In the genomic region with DNA sequence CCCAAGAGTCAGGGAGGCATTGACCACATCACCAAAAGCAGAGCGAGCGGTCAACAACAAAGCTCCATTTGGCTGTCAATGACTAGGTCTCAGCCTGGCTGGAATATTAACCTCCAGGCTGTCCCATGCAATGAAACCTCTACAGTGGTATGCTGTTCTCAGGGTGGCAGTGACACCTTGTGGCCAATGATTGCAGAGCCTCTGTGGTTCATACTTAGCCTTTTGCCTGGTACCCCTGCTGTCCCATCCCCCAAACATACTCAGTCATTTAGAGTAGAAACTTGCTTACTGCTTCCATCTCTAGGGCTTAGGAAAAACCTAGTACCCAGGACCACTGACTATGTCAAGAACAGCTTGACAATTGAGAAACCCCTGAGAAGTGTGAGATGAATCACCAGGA, we compare ENCODE assay signal across 8 mouse cellular contexts. TPM values are rescaled to one million over a fixed set of nuclear protein-coding genes. Genes with fewer than 3 reads are reported as not detected.
DNase-seq lines count a peak whose midpoint lies in the region; ATAC-seq and TF ChIP-seq lines count a peak whose summit lies in the region.

No protein-coding gene starts in this region.

- no peak for TF ChIP-seq POLR2A in spleen, adult 2 months (IDR thresholded peaks at IDR 0.05; ENCODE audit: low read depth, low read length)
- no peak for TF ChIP-seq POLR2A in heart, adult 2 months (IDR thresholded peaks at IDR 0.05; ENCODE audit: insufficient read depth, low read depth, low read length)
- TF ChIP-seq POLR2A in limb, embryonic 14.5 days (IDR thresholded peaks at IDR 0.05; ENCODE audit: borderline replicate concordance, extremely low read depth, insufficient read depth, insufficient read length) = no peak

- intact Hi-C loops in heart, adult 2 months (cut with DNase I) = loop anchor here (1.0 to 5.0 kb wide), 7 partner anchors 41 to 339 kb away; a partner anchor contains a TSS

- no peak overlapping the region for H3K4me2 ChIP-seq in limb, embryonic 14.5 days (replicated peaks; ENCODE audit: low read depth, low read length, severe bottlenecking)
- no peak overlapping the region for H3K4me2 ChIP-seq in neural tube, embryonic 11.5 days (ENCODE audit: low read depth)

- no peak overlapping the region for H3K4me3 ChIP-seq in spleen, adult 2 months (ENCODE audit: extremely low read depth, insufficient read depth, insufficient read length)
- H3K4me3 ChIP-seq in heart, adult 2 months = no peak overlapping the region
- no peak overlapping the region for H3K4me3 ChIP-seq in limb, embryonic 14.5 days (replicated peaks; ENCODE audit: low read length)
- no peak overlapping the region for H3K4me3 ChIP-seq in neural tube, embryonic 11.5 days (ENCODE audit: low read depth, low read length)

- H3K79me2 ChIP-seq in heart, adult 2 months (replicated peaks; ENCODE audit: control insufficient read depth, insufficient read depth, low read length) = no peaks in the 10 kb centered on the region

- H3K9me3 ChIP-seq in limb, embryonic 14.5 days (ENCODE audit: control insufficient read depth, low read length) = no peaks in the 10 kb centered on the region
- no peaks in the 10 kb centered on the region for H3K9me3 ChIP-seq in neural tube, embryonic 11.5 days (ENCODE audit: control insufficient read depth, low read length)

- no peak for DNase-seq in spleen, adult 2 months (ENCODE audit: low read depth in 1 of 2, low spot score in 2 of 2)
- no peak for DNase-seq in spleen, postnatal 4 days (ENCODE audit: low spot score in 2 of 2)
- DNase-seq in embryo, embryonic 11 days = peak; percentile 76
- DNase-seq in heart, adult 2 months = peak; percentile 80 to 85
- peak; percentile 41 to 81 for DNase-seq in kidney, adult 8-10 months
- DNase-seq in limb, embryonic 14.5 days (ENCODE audit: low spot score) = peak; percentile 71
- DNase-seq in neural tube, embryonic 11.5 days (ENCODE audit: low spot score) = peak; percentile 74
- peak; percentile 27 for DNase-seq in thymus, postnatal 14 days

- peak; percentile 58; the same call in 1 of the 2 replicates for ATAC-seq in limb, embryonic 14.5 days (ENCODE audit: low FRiP score, low read depth)
- ATAC-seq in neural tube, embryonic 11.5 days (ENCODE audit: insufficient read depth, low FRiP score, low TSS enrichment) = no peak

- no peaks in the 10 kb centered on the region for H3K4me1 ChIP-seq in spleen, adult 2 months (ENCODE audit: control insufficient read depth, insufficient read depth, insufficient read length)
- peaks cover 28% of the 10 kb centered on the region for H3K4me1 ChIP-seq in heart, adult 2 months (ENCODE audit: control insufficient read depth, insufficient read depth, low read length)
- H3K4me1 ChIP-seq in limb, embryonic 14.5 days (ENCODE audit: control insufficient read depth, insufficient read depth, low read length) = peaks cover 10% of the 10 kb centered on the region
- H3K4me1 ChIP-seq in neural tube, embryonic 11.5 days (ENCODE audit: control insufficient read depth, insufficient read depth, low read length) = no peaks in the 10 kb centered on the region

- no peaks in the 10 kb centered on the region for H3K27me3 ChIP-seq in spleen, adult 2 months (ENCODE audit: control insufficient read depth, insufficient read depth, low read length)
- H3K27me3 ChIP-seq in heart, adult 2 months (ENCODE audit: control insufficient read depth, insufficient read depth, low read length) = no peaks in the 10 kb centered on the region
- H3K27me3 ChIP-seq in limb, embryonic 14.5 days (ENCODE audit: control insufficient read depth, insufficient read depth, low read length) = no peaks in the 10 kb centered on the region
- no peaks in the 10 kb centered on the region for H3K27me3 ChIP-seq in neural tube, embryonic 11.5 days (ENCODE audit: control insufficient read depth, insufficient read depth, low read length)

- no peak overlapping the region for H3K9ac ChIP-seq in heart, adult 2 months (ENCODE audit: low read depth, low read length)
- H3K9ac ChIP-seq in limb, embryonic 14.5 days (ENCODE audit: low read depth, low read length, severe bottlenecking) = no peak overlapping the region
- no peak overlapping the region for H3K9ac ChIP-seq in neural tube, embryonic 11.5 days (ENCODE audit: low read length)

- 81% methylated on average over 2 of the region's 2 CpGs for WGBS in spleen, adult 2 months
- 31% methylated on average over 2 of the region's 2 CpGs for WGBS in heart, adult 2 months
- WGBS in limb, embryonic 14.5 days = 28% methylated on average over 2 of the region's 2 CpGs
- WGBS in neural tube, embryonic 11.5 days = 52% methylated on average over 2 of the region's 2 CpGs

- TF ChIP-seq CTCF in spleen, adult 2 months (IDR thresholded peaks at IDR 0.05; ENCODE audit: extremely low read depth, insufficient read depth, insufficient read length, insufficient replicate concordance) = peak; percentile 33; the same call in 1 of the 2 replicates
- peak; percentile 96 for TF ChIP-seq CTCF in heart, adult 2 months (IDR thresholded peaks at IDR 0.05)

- no peak overlapping the region for H3K27ac ChIP-seq in spleen, adult 2 months (ENCODE audit: insufficient read depth, low read length)
- H3K27ac ChIP-seq in heart, adult 2 months = peak overlapping the region; percentile 85
- H3K27ac ChIP-seq in limb, embryonic 14.5 days (replicated peaks; ENCODE audit: low read depth, low read length) = no peak overlapping the region
- H3K27ac ChIP-seq in neural tube, embryonic 11.5 days (ENCODE audit: low read depth, low read length) = no peak overlapping the region

- peak; percentile 99 for TF ChIP-seq EP300 in heart, adult 2 months (IDR thresholded peaks at IDR 0.05; ENCODE audit: insufficient read depth, low read depth, low read length)

- H3K36me3 ChIP-seq in spleen, adult 2 months (ENCODE audit: control insufficient read depth, insufficient read depth, low read length) = no peaks in the 10 kb centered on the region
- no peaks in the 10 kb centered on the region; the same call in 1 of the 2 replicates for H3K36me3 ChIP-seq in heart, adult 2 months (ENCODE audit: control insufficient read depth, insufficient read depth, low read length)
- no peaks in the 10 kb centered on the region for H3K36me3 ChIP-seq in limb, embryonic 14.5 days (ENCODE audit: control insufficient read depth, insufficient read depth, low read length)
- H3K36me3 ChIP-seq in neural tube, embryonic 11.5 days (ENCODE audit: control insufficient read depth, insufficient read depth, low read length) = no peaks in the 10 kb centered on the region

RNA-seq across cellular contexts. Expression of a gene that starts 15.9 kb away (rescaled TPM):
- 0.22 and 0.39 TPM in 2 replicates for polyA plus RNA-seq in spleen, adult 2 months (2012; rRNA removed)
- total RNA-seq in heart, adult 2 months (2021) = 10 to 100 TPM; 29.9 to 41.5 TPM
- 24.6 and 37.7 TPM in 2 replicates for polyA plus RNA-seq in heart, adult 2 months (2012; rRNA removed)
- 0.49 and 0.54 TPM in 2 replicates for polyA plus RNA-seq in limb, embryonic 14.5 days (2012; rRNA removed)
- polyA plus RNA-seq in limb, embryonic 14.5 days (2014; fragmentation: Nextera tagmentation; extraction: Ambion mirVana) = 0.28 and 0.48 TPM in 2 replicates
- 0.18 and 0.41 TPM in 2 replicates for polyA plus RNA-seq in neural tube, embryonic 11.5 days (2014; fragmentation: Nextera tagmentation; extraction: Ambion mirVana)

RNA-seq across cellular contexts. Expression of a gene that starts 40.8 kb away (rescaled TPM):
- not detected in 2 replicates for polyA plus RNA-seq in spleen, adult 2 months (2012; rRNA removed)
- not detected for total RNA-seq in heart, adult 2 months (2021)
- polyA plus RNA-seq in heart, adult 2 months (2012; rRNA removed) = not detected in 2 replicates
- not detected in 2 replicates for polyA plus RNA-seq in limb, embryonic 14.5 days (2012; rRNA removed)
- not detected in 2 replicates for polyA plus RNA-seq in limb, embryonic 14.5 days (2014; fragmentation: Nextera tagmentation; extraction: Ambion mirVana)
- polyA plus RNA-seq in neural tube, embryonic 11.5 days (2014; fragmentation: Nextera tagmentation; extraction: Ambion mirVana) = not detected in 2 replicates

Comparison
In these comparisons a context has a peak if more than half of its experiments do, and no peak if none do; other contexts are left out.
1. DNase-seq: peak in embryo, embryonic 11 days (single experiment), heart, adult 2 months (2 of 2), kidney, adult 8-10 months (2 of 2), limb, embryonic 14.5 days (single experiment), neural tube, embryonic 11.5 days (single experiment) and thymus, postnatal 14 days (single experiment); none in spleen, adult 2 months (0 of 2) and spleen, postnatal 4 days (0 of 2).
2. RNA of a gene that starts 15.9 kb away (polyA plus RNA-seq): 24.6 to 37.7 TPM in heart, adult 2 months; 0.28 to 0.54 TPM in limb, embryonic 14.5 days, 0.18 to 0.41 TPM in neural tube, embryonic 11.5 days and 0.22 to 0.39 TPM in spleen, adult 2 months; every median in the first group is over 10 times any median in the second.